Mouse (Mus musculus): ENCODE measurements around the gene Schip1.

Schip1 gene

DNA sequence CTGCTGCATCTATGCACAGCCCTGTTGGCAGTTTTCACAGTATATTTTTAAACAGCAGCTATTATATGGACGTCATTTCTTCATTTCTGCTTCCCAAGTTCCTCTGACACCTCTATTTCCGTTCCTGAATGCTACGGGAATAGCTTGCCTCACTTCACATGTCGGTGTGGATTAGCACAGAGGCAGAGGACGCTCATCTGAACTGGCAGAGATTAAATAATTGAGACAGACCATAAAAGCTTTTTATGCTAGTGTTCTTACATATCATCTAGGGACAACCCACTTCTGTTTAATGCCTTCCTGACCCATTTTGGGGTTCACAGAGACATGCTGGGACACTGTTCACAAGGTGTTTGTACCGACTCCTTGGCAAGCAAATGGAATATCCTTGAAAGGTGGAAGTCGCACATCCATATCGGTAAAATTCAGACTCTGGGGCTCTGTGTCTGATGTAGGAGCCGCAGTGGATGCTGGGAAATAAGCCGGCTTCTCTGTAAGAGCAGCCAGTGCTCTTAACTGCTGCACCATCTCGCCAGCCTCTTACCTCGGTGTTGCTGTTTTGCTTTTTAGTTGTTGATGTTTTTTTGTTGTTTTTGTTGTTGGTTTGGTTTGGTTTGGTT lies 610.7 kb downstream of the Schip1 start:
- no peak for DNase-seq (ENCODE audit: low spot score)

All from spleen, adult 12 weeks (tissue).